Mouse (Mus musculus): ENCODE results near the gene Chl1. TPM values are rescaled to one million over a fixed set of nuclear protein-coding genes. Genes with fewer than 3 reads are reported as not detected.

Chl1 gene
- total and polyA plus RNA-seq, 3 experiments = 0.11 TPM; not detected in 2

DNA sequence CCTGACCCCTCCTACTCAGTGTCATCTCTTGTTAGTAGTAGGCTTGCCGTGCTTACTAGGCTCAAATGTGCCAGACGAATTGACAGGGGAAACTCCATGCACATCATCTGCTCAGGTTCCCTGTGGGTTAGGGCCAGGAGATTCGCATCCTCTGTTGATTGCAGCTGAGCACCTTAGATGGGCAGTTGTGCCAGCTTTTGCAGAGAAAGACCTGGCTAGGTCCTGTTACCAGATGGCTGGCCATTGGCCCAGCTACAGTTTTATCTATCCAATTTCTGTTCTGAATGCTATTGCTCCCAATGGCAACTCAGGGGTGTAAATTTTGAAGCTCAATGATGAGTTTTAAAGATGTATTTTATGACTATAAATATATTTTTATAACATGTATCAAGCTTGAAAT is 256.4 kb downstream of the Chl1 start:
- Histone ChIP-seq H3K27me3 (ENCODE audit: insufficient read depth, low read length) (no peaks in the 10 kb centered on the region), H3K4me1 (ENCODE audit: insufficient read depth, low read depth, low read length) (no peaks in the 10 kb centered on the region), H3K36me3 (replicated peaks) (no peaks in the 10 kb centered on the region), H3K9me3 (replicated peaks) (peaks cover 7% of the 10 kb centered on the region), H3K4me3 (ENCODE audit: low read depth, low read length) (no peak overlapping the region)
- TF ChIP-seq GATA2 (IDR thresholded peaks at IDR 0.05; ENCODE audit: borderline replicate concordance, low read depth, low read length) (no peak), GATA1 (IDR thresholded peaks at IDR 0.05; ENCODE audit: borderline replicate concordance, low read length) (no peak), POLR2AphosphoS5 (IDR thresholded peaks at IDR 0.05; ENCODE audit: insufficient replicate concordance, low read depth, low read length) (no peak), CTCF (IDR thresholded peaks at IDR 0.05; ENCODE audit: low read depth, low read length) (no peak), TAL1 (conservative IDR thresholded peaks at IDR 0.05; ENCODE audit: low read depth, low read length) (no peak)
- ATAC-seq (ENCODE audit: extremely low read depth, insufficient number of reproducible peaks, low FRiP score, poor library complexity, severe bottlenecking) (no peak), DNase-seq (ENCODE audit: low spot score) (no peak)

DNA sequence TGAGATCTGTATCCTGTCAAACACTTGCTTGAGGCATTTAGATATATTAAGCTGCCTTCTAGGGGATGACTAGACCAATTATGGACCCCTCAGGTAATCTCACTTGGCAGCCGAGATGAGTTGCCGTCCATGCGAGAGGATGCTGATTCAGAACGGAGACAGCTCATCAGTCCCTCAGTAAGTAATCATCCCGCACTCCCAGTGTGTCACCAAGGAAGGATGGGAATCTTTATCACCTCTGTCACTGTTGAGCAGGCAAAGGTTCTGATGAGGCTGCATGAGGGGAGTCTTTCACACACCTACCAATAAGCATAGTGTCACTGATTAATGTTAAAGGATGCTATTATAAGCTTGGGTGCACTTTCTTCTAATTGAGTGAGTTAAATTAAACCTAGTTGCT is 270.7 kb downstream of the Chl1 start:
- Histone ChIP-seq H3K4me3 (ENCODE audit: low read depth, low read length) (no peak overlapping the region), H3K9me3 (replicated peaks) (peaks cover 3% of the 10 kb centered on the region), H3K27me3 (ENCODE audit: insufficient read depth, low read length) (no peaks in the 10 kb centered on the region), H3K4me1 (ENCODE audit: insufficient read depth, low read depth, low read length) (no peaks in the 10 kb centered on the region), H3K36me3 (replicated peaks) (no peaks in the 10 kb centered on the region)
- ATAC-seq (ENCODE audit: extremely low read depth, insufficient number of reproducible peaks, low FRiP score, poor library complexity, severe bottlenecking) = no peak
- DNase-seq (ENCODE audit: low spot score) = no peak
- TF ChIP-seq CTCF (IDR thresholded peaks at IDR 0.05; ENCODE audit: low read depth, low read length) = no peak
- TF ChIP-seq GATA1 (IDR thresholded peaks at IDR 0.05; ENCODE audit: borderline replicate concordance, low read length) = no peak
- no peak for TF ChIP-seq TAL1 (conservative IDR thresholded peaks at IDR 0.05; ENCODE audit: low read depth, low read length)
- no peak for TF ChIP-seq GATA2 (IDR thresholded peaks at IDR 0.05; ENCODE audit: borderline replicate concordance, low read depth, low read length)
- no peak for TF ChIP-seq POLR2AphosphoS5 (IDR thresholded peaks at IDR 0.05; ENCODE audit: insufficient replicate concordance, low read depth, low read length)

GRCm38 (mm10) chr6:103791077-103791632 is 280.8 kb downstream of the Chl1 start:
- no peaks in the 10 kb centered on the region for H3K36me3 ChIP-seq (replicated peaks)
- DNase-seq (ENCODE audit: low spot score) (no peak), ATAC-seq (ENCODE audit: extremely low read depth, insufficient number of reproducible peaks, low FRiP score, poor library complexity, severe bottlenecking) (no peak)
- H3K4me1 ChIP-seq (ENCODE audit: insufficient read depth, low read depth, low read length) = no peaks in the 10 kb centered on the region
- TF ChIP-seq TAL1 (conservative IDR thresholded peaks at IDR 0.05; ENCODE audit: low read depth, low read length) (no peak), GATA2 (IDR thresholded peaks at IDR 0.05; ENCODE audit: borderline replicate concordance, low read depth, low read length) (no peak), CTCF (IDR thresholded peaks at IDR 0.05; ENCODE audit: low read depth, low read length) (no peak), POLR2AphosphoS5 (IDR thresholded peaks at IDR 0.05; ENCODE audit: insufficient replicate concordance, low read depth, low read length) (no peak), GATA1 (IDR thresholded peaks at IDR 0.05; ENCODE audit: borderline replicate concordance, low read length) (no peak)
- no peak overlapping the region for H3K4me3 ChIP-seq (ENCODE audit: low read depth, low read length)
- no peaks in the 10 kb centered on the region for H3K27me3 ChIP-seq (ENCODE audit: insufficient read depth, low read length)
- peaks cover 6% of the 10 kb centered on the region; the same call in 1 of the 2 replicates for H3K9me3 ChIP-seq (replicated peaks)

DNA sequence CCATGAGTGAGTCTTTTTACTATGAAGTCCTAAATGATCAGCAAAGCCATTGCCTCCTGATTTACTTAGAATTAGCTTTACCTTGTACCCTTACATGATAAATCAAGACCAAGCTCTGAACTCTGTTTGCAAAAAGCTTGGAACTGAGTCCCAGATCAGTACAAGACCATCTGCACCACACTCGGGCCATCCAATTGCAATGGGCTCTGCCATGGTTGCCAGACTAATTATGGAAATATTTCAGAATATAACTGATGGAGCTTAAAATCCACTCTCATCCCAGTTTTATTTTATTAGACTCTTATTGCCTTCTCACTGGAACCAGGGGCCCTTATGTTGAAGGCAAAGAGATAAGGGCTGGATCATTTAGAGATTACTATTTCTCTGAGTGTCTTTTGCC is 284.9 kb downstream of the Chl1 start:
- ATAC-seq (ENCODE audit: extremely low read depth, insufficient number of reproducible peaks, low FRiP score, poor library complexity, severe bottlenecking) (no peak), DNase-seq (ENCODE audit: low spot score) (no peak)
- H3K27me3 ChIP-seq (ENCODE audit: insufficient read depth, low read length) = no peaks in the 10 kb centered on the region
- no peak for TF ChIP-seq TAL1 (conservative IDR thresholded peaks at IDR 0.05; ENCODE audit: low read depth, low read length)
- no peak overlapping the region for H3K4me3 ChIP-seq (ENCODE audit: low read depth, low read length)
- no peaks in the 10 kb centered on the region for H3K36me3 ChIP-seq (replicated peaks)
- H3K9me3 ChIP-seq (replicated peaks) = peaks cover 6% of the 10 kb centered on the region; the same call in 1 of the 2 replicates
- no peaks in the 10 kb centered on the region for H3K4me1 ChIP-seq (ENCODE audit: insufficient read depth, low read depth, low read length)

Data from G1E (cell line).